Mouse (Mus musculus) olfactory bulb, adult 2 months (tissue): Measurements from ENCODE around the gene Cd302.

Experiments used
- CTCF ChIP-seq: fragments of 200-500 bp; IDR thresholded peaks from 2 replicates; pipeline ENCODE4 v1.5.1; 2012; ENCODE audit warnings: low read depth, mild to moderate bottlenecking, low read length, moderate library complexity; ENCODE audit not compliant: insufficient read depth
- POLR2A ChIP-seq: fragments of 200-500 bp; IDR thresholded peaks from 2 replicates; pipeline ENCODE4 v1.6.1; 2012; ENCODE audit warnings: mild to moderate bottlenecking, low read depth, low read length, moderate library complexity; ENCODE audit not compliant: insufficient read depth

DNA sequence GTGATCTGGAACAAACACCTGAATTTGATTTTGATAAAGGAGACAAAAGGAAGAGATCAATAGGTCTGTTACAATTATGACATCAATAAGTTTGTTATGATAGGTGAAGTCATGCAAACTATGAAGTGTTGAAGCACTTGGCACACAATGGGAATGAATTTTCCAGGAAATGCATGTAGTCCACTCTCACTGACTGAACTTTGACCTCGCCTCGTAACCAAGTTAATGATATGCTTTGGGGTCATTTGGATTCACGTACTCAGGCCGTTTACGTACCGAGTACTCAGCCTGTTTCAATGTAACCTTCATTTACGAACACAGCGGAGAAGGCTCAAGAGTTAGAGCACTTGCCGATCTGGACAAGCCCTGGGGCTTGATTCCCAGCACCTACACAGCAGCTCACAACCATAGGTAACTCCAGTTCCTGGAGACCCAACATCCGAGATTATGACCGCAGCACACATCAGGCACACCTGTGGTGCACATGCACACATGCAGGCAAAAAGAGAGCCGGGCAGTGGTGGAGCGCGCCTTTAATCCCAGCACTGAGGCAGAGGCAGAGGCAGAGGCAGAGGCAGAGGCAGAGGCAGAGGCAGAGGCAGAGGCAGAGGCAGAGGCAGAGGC is 14.3 kb downstream of the Cd302 start:
- TF ChIP-seq POLR2A (no peak), CTCF (no peak)
